Mouse (Mus musculus): ENCODE results near the gene Gm11444. TPM values are rescaled to one million over a fixed set of nuclear protein-coding genes. Genes with fewer than 3 reads are reported as not detected.

Gm11444 gene
- polyA plus RNA-seq, 1 experiment from 2014 or later: not detected

GRCm38 (mm10) chr11:85838424-85839257 is 11.5 kb downstream of the Gm11444 start:
- Histone ChIP-seq H3K36me3 (ENCODE audit: control insufficient read depth, insufficient read depth, low read length) (no peaks in the 10 kb centered on the region), H3K9me3 (replicated peaks; ENCODE audit: control insufficient read depth, low read length, poor library complexity, severe bottlenecking) (no peaks in the 10 kb centered on the region), H3K4me2 (ENCODE audit: low read length) (no peak overlapping the region), H3K27me3 (ENCODE audit: control insufficient read depth, insufficient read depth, low read depth, low read length) (peaks cover 70% of the 10 kb centered on the region), H3K4me1 (ENCODE audit: control insufficient read depth, insufficient read depth, low read length) (peaks cover 9% of the 10 kb centered on the region), H3K9ac (ENCODE audit: low read depth, low read length) (no peak overlapping the region), H3K27ac (ENCODE audit: low read length) (no peak overlapping the region), H3K4me3 (ENCODE audit: low read depth, low read length) (no peak overlapping the region)
- ATAC-seq: no peak
- WGBS: 5% methylated on average over 20 of the region's 20 CpGs

- WGBS: under 1% methylated on average over 67 of the region's 67 CpGs
- Histone ChIP-seq H3K36me3 (ENCODE audit: control insufficient read depth, insufficient read depth, low read length) (no peaks in the 10 kb centered on the region), H3K4me3 (ENCODE audit: low read depth, low read length) (0 out of 2 replicates have a peak overlapping the region, but pooled peaks have one; percentile 10), H3K27ac (ENCODE audit: low read length) (no peak overlapping the region), H3K4me2 (ENCODE audit: low read length) (no peak overlapping the region), H3K4me1 (ENCODE audit: control insufficient read depth, insufficient read depth, low read length) (peaks cover 12% of the 10 kb centered on the region), H3K9ac (ENCODE audit: low read depth, low read length) (no peak overlapping the region), H3K27me3 (ENCODE audit: control insufficient read depth, insufficient read depth, low read depth, low read length) (peaks cover 63% of the 10 kb centered on the region), H3K9me3 (replicated peaks; ENCODE audit: control insufficient read depth, low read length, poor library complexity, severe bottlenecking) (no peaks in the 10 kb centered on the region)
- no peak for ATAC-seq
Measured at GRCm38 (mm10) chr11:85837648-85838423, 12.3 kb downstream of the Gm11444 start.

GRCm38 (mm10) chr11:85837291-85837647 is 12.9 kb downstream of the Gm11444 start:
- 1% methylated on average over 18 of the region's 18 CpGs for WGBS

GRCm38 (mm10) chr11:85836523-85837290 is 13.4 kb downstream of the Gm11444 start:
- 1% methylated on average over 32 of the region's 32 CpGs for WGBS
- H3K27ac ChIP-seq (ENCODE audit: low read length): no peak overlapping the region
- peaks cover 55% of the 10 kb centered on the region for H3K27me3 ChIP-seq (ENCODE audit: control insufficient read depth, insufficient read depth, low read depth, low read length)
- H3K9ac ChIP-seq (ENCODE audit: low read depth, low read length): no peak overlapping the region
- peaks cover 9% of the 10 kb centered on the region for H3K4me1 ChIP-seq (ENCODE audit: control insufficient read depth, insufficient read depth, low read length)
- H3K4me2 ChIP-seq (ENCODE audit: low read length): no peak overlapping the region
- no peaks in the 10 kb centered on the region for H3K9me3 ChIP-seq (replicated peaks; ENCODE audit: control insufficient read depth, low read length, poor library complexity, severe bottlenecking)
- ATAC-seq: no peak
- no peak overlapping the region for H3K4me3 ChIP-seq (ENCODE audit: low read depth, low read length)
- H3K36me3 ChIP-seq (ENCODE audit: control insufficient read depth, insufficient read depth, low read length): no peaks in the 10 kb centered on the region

More at GRCm38 (mm10) chr11:85837291-85837647, 12.9 kb downstream of the Gm11444 start:
- no peak overlapping the region for H3K4me2 ChIP-seq (ENCODE audit: low read length)
- H3K4me1 ChIP-seq (ENCODE audit: control insufficient read depth, insufficient read depth, low read length): peaks cover 12% of the 10 kb centered on the region
- no peak overlapping the region for H3K4me3 ChIP-seq (ENCODE audit: low read depth, low read length)
- H3K9ac ChIP-seq (ENCODE audit: low read depth, low read length): no peak overlapping the region
- H3K27ac ChIP-seq (ENCODE audit: low read length): no peak overlapping the region
- H3K36me3 ChIP-seq (ENCODE audit: control insufficient read depth, insufficient read depth, low read length): no peaks in the 10 kb centered on the region
- peaks cover 57% of the 10 kb centered on the region for H3K27me3 ChIP-seq (ENCODE audit: control insufficient read depth, insufficient read depth, low read depth, low read length)
- H3K9me3 ChIP-seq (replicated peaks; ENCODE audit: control insufficient read depth, low read length, poor library complexity, severe bottlenecking): no peaks in the 10 kb centered on the region
- ATAC-seq: no peak

GRCm38 (mm10) chr11:85835753-85836522 is 14.2 kb downstream of the Gm11444 start:
- WGBS: 2% methylated on average over 16 of the region's 16 CpGs
- no peak overlapping the region for H3K4me3 ChIP-seq (ENCODE audit: low read depth, low read length)

GRCm38 (mm10) chr11:85835001-85835752 is 15.0 kb downstream of the Gm11444 start:
- H3K4me1 ChIP-seq (ENCODE audit: control insufficient read depth, insufficient read depth, low read length): peaks cover 8% of the 10 kb centered on the region
- H3K9me3 ChIP-seq (replicated peaks; ENCODE audit: control insufficient read depth, low read length, poor library complexity, severe bottlenecking): no peaks in the 10 kb centered on the region
- no peaks in the 10 kb centered on the region for H3K36me3 ChIP-seq (ENCODE audit: control insufficient read depth, insufficient read depth, low read length)
- no peak for ATAC-seq
- H3K9ac ChIP-seq (ENCODE audit: low read depth, low read length): no peak overlapping the region
- no peak overlapping the region for H3K27ac ChIP-seq (ENCODE audit: low read length)
- H3K27me3 ChIP-seq (ENCODE audit: control insufficient read depth, insufficient read depth, low read depth, low read length): peaks cover 54% of the 10 kb centered on the region
- H3K4me3 ChIP-seq (ENCODE audit: low read depth, low read length): no peak overlapping the region
- WGBS: 8% methylated on average over 9 of the region's 9 CpGs
- H3K4me2 ChIP-seq (ENCODE audit: low read length): no peak overlapping the region

More at GRCm38 (mm10) chr11:85835753-85836522, 14.2 kb downstream of the Gm11444 start:
- no peak overlapping the region for H3K9ac ChIP-seq (ENCODE audit: low read depth, low read length)
- no peak for ATAC-seq
- H3K27me3 ChIP-seq (ENCODE audit: control insufficient read depth, insufficient read depth, low read depth, low read length): peaks cover 55% of the 10 kb centered on the region
- no peak overlapping the region for H3K4me2 ChIP-seq (ENCODE audit: low read length)
- no peaks in the 10 kb centered on the region for H3K36me3 ChIP-seq (ENCODE audit: control insufficient read depth, insufficient read depth, low read length)
- no peaks in the 10 kb centered on the region for H3K9me3 ChIP-seq (replicated peaks; ENCODE audit: control insufficient read depth, low read length, poor library complexity, severe bottlenecking)
- no peak overlapping the region for H3K27ac ChIP-seq (ENCODE audit: low read length)
- H3K4me1 ChIP-seq (ENCODE audit: control insufficient read depth, insufficient read depth, low read length): peaks cover 7% of the 10 kb centered on the region

GRCm38 (mm10) chr11:85834386-85834931 is 15.7 kb downstream of the Gm11444 start:
- H3K27ac ChIP-seq (ENCODE audit: low read length): no peak overlapping the region
- WGBS: 4% methylated on average over 17 of the region's 17 CpGs
- no peak overlapping the region for H3K4me3 ChIP-seq (ENCODE audit: low read depth, low read length)
- H3K4me1 ChIP-seq (ENCODE audit: control insufficient read depth, insufficient read depth, low read length): peaks cover 12% of the 10 kb centered on the region
- H3K9ac ChIP-seq (ENCODE audit: low read depth, low read length): no peak overlapping the region
- H3K9me3 ChIP-seq (replicated peaks; ENCODE audit: control insufficient read depth, low read length, poor library complexity, severe bottlenecking): no peaks in the 10 kb centered on the region
- no peak for ATAC-seq
- peaks cover 51% of the 10 kb centered on the region for H3K27me3 ChIP-seq (ENCODE audit: control insufficient read depth, insufficient read depth, low read depth, low read length)
- no peak overlapping the region for H3K4me2 ChIP-seq (ENCODE audit: low read length)
- H3K36me3 ChIP-seq (ENCODE audit: control insufficient read depth, insufficient read depth, low read length): no peaks in the 10 kb centered on the region

Measured in midbrain, embryonic 16.5 days (tissue).